Mouse (Mus musculus) midbrain, embryonic 15.5 days (tissue): ENCODE measurements around the gene Tex22. TPM values are rescaled to one million over a fixed set of nuclear protein-coding genes. Genes with fewer than 3 reads are reported as not detected.

Experiments
- ATAC-seq: fragments of 200-750 bp; cut with Nextera tagmentation; replicated peaks from 2 replicates; pipeline ENCODE4 v1.8.0; 2017; ENCODE audit warnings: moderate TSS enrichment
- H3K27ac ChIP-seq: fragments of 300-500 bp; sonication (generic); 2 replicates; pipeline ENCODE4 v1.5.1; 2015; ENCODE audit warnings: mild to moderate bottlenecking, inconsistent platforms
- H3K27me3 ChIP-seq: fragments of 300-500 bp; sonication (generic); replicated peaks from 2 replicates; pipeline ENCODE4 v1.6.1; 2015; ENCODE audit warnings: inconsistent platforms
- H3K36me3 ChIP-seq: fragments of 300-500 bp; sonication (generic); replicated peaks from 2 replicates; pipeline ENCODE4 v1.6.1; 2015; ENCODE audit warnings: inconsistent platforms
- H3K4me1 ChIP-seq: fragments of 300-500 bp; sonication (generic); 2 replicates; pipeline ENCODE4 v1.6.1; 2015; ENCODE audit warnings: inconsistent platforms
- H3K4me2 ChIP-seq: fragments of 300-500 bp; sonication (generic); 2 replicates; pipeline ENCODE4 v1.6.1; 2015; ENCODE audit warnings: inconsistent platforms, mild to moderate bottlenecking, moderate library complexity
- H3K4me3 ChIP-seq: fragments of 300-500 bp; sonication (generic); 2 replicates; pipeline ENCODE4 v1.5.1; 2015; ENCODE audit warnings: mild to moderate bottlenecking, inconsistent platforms
- H3K9ac ChIP-seq: fragments of 300-500 bp; sonication (generic); 2 replicates; pipeline ENCODE4 v1.6.1; 2015; ENCODE audit warnings: mild to moderate bottlenecking, inconsistent platforms
- H3K9me3 ChIP-seq: fragments of 300-500 bp; sonication (generic); 2 replicates; pipeline ENCODE4 v1.6.1; 2016; ENCODE audit warnings: inconsistent platforms
- WGBS: fragments of 180-500 bp; shearing (Covaris S2); methylation state at CpG from one replicate; pipeline ENCODE4 v1.1.7; 2015; ENCODE audit warnings: mixed read lengths; 5-methylcytosine and 5-hydroxymethylcytosine counted together
- polyA plus RNA-seq: library from polyadenylated mRNA; unstranded; fragments of >200 nt; fragmentation: Nextera tagmentation; extraction: Ambion mirVana; gene quantifications from 2 replicates; pipeline ENCODE4 v1.2.1, GENCODE M21; 2015

Gene Tex22
- polyA plus RNA-seq, 1 experiment from 2014 or later: 0.40 TPM

DNA sequence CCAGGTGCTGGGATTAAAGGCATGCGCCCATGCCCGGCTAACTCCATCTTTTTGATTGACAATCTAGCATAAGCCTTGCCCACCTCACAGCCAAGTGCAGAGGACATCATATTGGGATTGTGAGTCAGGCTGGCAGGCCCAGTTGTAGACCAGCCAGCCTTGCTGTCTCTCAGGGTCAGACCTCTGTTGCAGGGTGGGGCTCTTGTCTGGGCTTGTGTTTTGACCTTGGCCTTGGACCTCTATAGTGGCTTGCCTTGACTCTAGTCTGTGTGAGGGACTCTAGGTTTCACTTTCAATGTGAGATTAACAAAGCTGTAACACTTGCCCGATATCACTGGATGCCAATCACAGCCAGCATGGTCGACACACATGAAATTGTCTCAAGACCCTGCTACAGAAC, 39.8 kb downstream of the Tex22 start:
- Histone ChIP-seq H3K27me3 (no peaks in the 10 kb centered on the region), H3K9ac (no peak overlapping the region), H3K36me3 (peaks cover 6% of the 10 kb centered on the region), H3K4me2 (no peak overlapping the region), H3K9me3 (no peaks in the 10 kb centered on the region), H3K4me1 (no peaks in the 10 kb centered on the region; the same call in 1 of the 2 replicates), H3K27ac (no peak overlapping the region), H3K4me3 (no peak overlapping the region)
- no peak for ATAC-seq
- WGBS: 92% methylated on average over 4 of the region's 4 CpGs

DNA sequence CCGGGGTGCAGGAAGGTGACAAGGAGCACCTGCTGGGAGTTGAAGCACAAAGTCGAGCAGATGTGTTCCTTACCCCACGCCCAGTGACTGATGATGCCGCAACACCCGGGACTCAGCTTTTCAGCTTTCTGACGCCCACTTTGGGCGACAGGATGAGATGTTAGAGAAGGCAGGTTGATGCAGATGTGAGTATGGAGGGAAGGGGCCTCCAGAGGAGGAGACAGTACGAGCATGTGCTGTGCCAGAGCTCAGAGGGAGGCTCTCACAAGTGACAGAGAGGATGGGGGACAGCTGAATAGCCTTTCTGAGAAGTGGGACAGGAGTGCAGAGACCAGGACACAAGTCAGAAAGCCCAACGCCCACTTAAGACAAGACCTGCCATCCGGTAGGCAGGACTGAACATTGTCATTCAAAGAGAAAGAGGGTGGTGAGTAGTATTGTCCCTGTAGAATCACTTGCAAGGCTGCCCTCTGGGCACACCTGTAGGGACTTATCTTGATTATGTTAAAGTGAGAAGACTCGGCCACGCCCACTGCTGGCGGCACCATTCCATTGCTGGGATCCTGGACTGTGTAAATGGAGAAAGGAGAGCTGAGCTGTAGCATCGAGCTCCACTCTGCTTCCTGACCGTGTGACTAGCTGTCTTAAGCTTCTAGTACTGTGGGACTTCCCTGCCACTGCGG, 40.7 kb downstream of the Tex22 start:
- Histone ChIP-seq H3K4me3 (no peak overlapping the region), H3K27me3 (no peaks in the 10 kb centered on the region), H3K9ac (no peak overlapping the region), H3K36me3 (peaks cover 6% of the 10 kb centered on the region), H3K4me2 (no peak overlapping the region), H3K27ac (no peak overlapping the region), H3K9me3 (no peaks in the 10 kb centered on the region), H3K4me1 (no peaks in the 10 kb centered on the region)
- ATAC-seq: no peak
- WGBS: 87% methylated on average over 16 of the region's 16 CpGs

DNA sequence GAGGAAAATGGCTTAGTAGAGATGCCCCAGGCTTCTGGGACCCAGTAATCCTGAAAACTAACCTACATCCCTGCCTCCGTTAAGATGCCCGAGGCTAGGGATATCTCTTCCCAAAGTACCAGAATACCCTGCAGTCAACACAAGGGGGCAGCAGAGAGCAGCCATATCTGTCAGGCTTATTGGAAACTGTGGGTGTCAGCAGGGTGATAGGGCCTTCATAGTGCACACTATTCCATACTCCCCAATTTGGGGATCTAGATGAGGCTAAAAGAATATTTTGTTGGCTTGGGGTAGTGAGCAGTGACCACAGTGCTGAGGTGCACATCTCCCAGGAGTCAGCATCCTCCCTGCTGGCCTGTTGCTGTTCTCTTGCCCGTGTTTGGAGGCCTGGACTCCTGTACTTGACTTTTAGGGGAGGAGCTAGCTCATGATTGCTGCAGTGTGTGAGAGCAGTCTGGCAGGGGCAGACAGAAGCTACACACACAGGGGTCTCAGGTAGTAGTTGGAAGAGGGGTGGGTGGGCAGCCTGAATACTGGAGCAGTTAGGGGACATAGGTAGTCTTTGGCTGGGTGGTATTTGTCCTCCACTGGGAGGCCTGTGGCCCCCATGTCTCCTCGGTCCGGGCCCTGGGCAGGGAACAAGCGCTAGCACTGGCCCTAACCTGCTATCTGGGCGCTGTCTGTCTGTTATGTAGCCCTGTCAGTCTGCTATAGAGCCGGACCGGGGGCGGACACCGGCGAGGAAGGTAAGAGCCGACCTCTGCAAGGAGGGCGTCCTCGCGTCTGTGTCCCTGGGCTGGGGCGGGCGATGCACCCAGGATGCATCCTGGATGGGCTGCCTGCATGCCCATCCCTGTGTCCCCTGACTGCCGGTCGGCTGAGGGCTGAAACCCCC, 45.5 kb downstream of the Tex22 start:
- WGBS: 84% methylated on average over 20 of the region's 20 CpGs
- no peaks in the 10 kb centered on the region for H3K4me1 ChIP-seq
- no peak overlapping the region for H3K9ac ChIP-seq
- no peak overlapping the region for H3K4me3 ChIP-seq
- H3K36me3 ChIP-seq: peaks cover 29% of the 10 kb centered on the region
- H3K4me2 ChIP-seq: no peak overlapping the region
- no peaks in the 10 kb centered on the region for H3K9me3 ChIP-seq
- peak; percentile 55 for ATAC-seq
- no peaks in the 10 kb centered on the region for H3K27me3 ChIP-seq
- H3K27ac ChIP-seq: no peak overlapping the region

GRCm38 (mm10) chr12:113124726-113125125, 50.4 kb downstream of the Tex22 start:
- no peaks in the 10 kb centered on the region for H3K9me3 ChIP-seq
- WGBS: 90% methylated on average over 6 of the region's 6 CpGs
- H3K27ac ChIP-seq: no peak overlapping the region
- H3K36me3 ChIP-seq: peaks cover 66% of the 10 kb centered on the region
- no peak overlapping the region for H3K9ac ChIP-seq
- H3K4me3 ChIP-seq: no peak overlapping the region
- no peaks in the 10 kb centered on the region for H3K27me3 ChIP-seq
- H3K4me2 ChIP-seq: no peak overlapping the region
- no peaks in the 10 kb centered on the region for H3K4me1 ChIP-seq
- ATAC-seq: 0 out of 2 replicates have a peak, but pooled peaks have one; percentile 10

DNA sequence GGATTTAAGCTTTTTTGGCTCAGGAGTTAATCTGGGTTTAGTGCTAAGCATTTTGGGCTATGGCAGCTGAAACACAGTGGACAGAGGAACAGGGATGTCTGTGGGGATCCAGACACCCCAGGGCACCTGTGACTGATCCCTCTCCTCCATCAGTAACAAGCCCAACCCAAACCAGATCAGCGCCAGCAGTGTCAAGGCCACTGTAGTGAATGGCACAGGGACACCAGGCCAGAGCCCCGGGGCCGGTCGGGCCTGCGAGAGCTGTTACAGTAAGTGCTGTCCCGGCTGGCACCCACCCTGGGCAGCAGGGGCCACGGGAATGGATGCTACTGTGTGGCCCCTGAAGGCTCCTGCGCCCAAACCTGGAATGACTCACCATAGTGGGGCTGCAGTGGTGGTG, 56.4 kb downstream of the Tex22 start:
- Histone ChIP-seq H3K4me2 (no peak overlapping the region), H3K27me3 (no peaks in the 10 kb centered on the region), H3K4me3 (no peak overlapping the region), H3K9ac (no peak overlapping the region), H3K9me3 (no peaks in the 10 kb centered on the region), H3K36me3 (peaks cover 75% of the 10 kb centered on the region), H3K27ac (no peak overlapping the region), H3K4me1 (no peaks in the 10 kb centered on the region)
- no peak for ATAC-seq
- 96% methylated on average over 8 of the region's 8 CpGs for WGBS

- H3K4me2 ChIP-seq: no peak overlapping the region
- H3K36me3 ChIP-seq: peaks cover 77% of the 10 kb centered on the region
- no peak overlapping the region for H3K27ac ChIP-seq
- H3K4me1 ChIP-seq: no peaks in the 10 kb centered on the region
- H3K9ac ChIP-seq: no peak overlapping the region
- no peaks in the 10 kb centered on the region for H3K27me3 ChIP-seq
- H3K4me3 ChIP-seq: no peak overlapping the region
- WGBS: 97% methylated on average over 14 of the region's 14 CpGs
- ATAC-seq: no peak
- H3K9me3 ChIP-seq: no peaks in the 10 kb centered on the region
Observed at GRCm38 (mm10) chr12:113131601-113132000, 57.3 kb downstream of the Tex22 start.

DNA sequence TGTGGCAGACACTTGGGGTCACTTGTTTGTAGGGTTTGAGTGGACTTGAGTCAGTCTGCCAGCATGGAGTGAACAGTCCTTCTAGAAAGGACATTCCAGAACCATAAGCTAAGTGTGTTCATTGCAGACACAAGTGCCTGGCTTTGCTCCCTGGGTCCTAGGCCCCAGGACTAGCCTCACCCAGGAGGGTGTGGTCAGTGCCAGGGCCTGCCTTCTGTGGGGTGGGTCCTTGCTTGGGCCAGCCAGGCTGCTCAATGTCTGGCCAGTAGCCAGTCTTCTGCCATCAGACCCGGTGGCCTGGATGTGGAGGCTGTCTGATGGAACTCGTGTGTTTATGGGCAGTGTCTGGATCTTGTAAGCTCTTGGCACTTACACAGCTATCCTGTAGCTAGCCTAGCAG, 58.3 kb downstream of the Tex22 start:
- Histone ChIP-seq H3K9me3 (no peaks in the 10 kb centered on the region), H3K27ac (no peak overlapping the region), H3K9ac (no peak overlapping the region), H3K27me3 (no peaks in the 10 kb centered on the region), H3K36me3 (peaks cover 70% of the 10 kb centered on the region), H3K4me3 (no peak overlapping the region), H3K4me2 (no peak overlapping the region), H3K4me1 (no peaks in the 10 kb centered on the region)
- no peak for ATAC-seq
- 87% methylated on average over 2 of the region's 2 CpGs for WGBS

DNA sequence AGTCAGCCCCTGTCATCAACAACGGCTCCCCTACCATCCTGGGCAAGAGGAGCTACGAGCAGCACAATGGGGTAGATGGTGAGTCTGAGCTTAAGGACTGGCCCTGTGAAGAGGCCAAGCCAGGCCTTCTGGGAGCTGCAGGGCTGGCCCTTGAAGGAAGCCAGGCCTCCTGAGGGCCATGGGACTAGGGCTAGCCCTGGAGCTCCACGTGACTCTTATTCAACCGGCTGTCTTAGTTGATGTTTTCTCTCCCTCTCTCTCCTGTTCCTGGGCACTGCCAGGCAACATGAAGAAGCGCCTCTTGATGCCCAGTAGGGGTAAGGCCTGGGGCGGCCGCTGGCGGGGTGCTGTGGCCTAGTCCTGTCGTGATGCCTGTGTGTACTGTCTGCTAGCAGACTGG, 59.0 kb downstream of the Tex22 start:
- H3K9me3 ChIP-seq: no peaks in the 10 kb centered on the region
- WGBS: 93% methylated on average over 9 of the region's 9 CpGs

GRCm38 (mm10) chr12:113133861-113134403, 59.6 kb downstream of the Tex22 start:
- Histone ChIP-seq H3K27ac (no peak overlapping the region), H3K4me1 (peaks cover 3% of the 10 kb centered on the region), H3K4me2 (no peak overlapping the region), H3K4me3 (no peak overlapping the region), H3K36me3 (peaks cover 57% of the 10 kb centered on the region; the same call in 1 of the 2 replicates), H3K9ac (no peak overlapping the region), H3K9me3 (no peaks in the 10 kb centered on the region), H3K27me3 (no peaks in the 10 kb centered on the region)
- 85% methylated on average over 5 of the region's 5 CpGs for WGBS
- no peak for ATAC-seq

More for the DNA sequence above, 59.0 kb downstream of the Tex22 start:
- Histone ChIP-seq H3K4me2 (no peak overlapping the region), H3K36me3 (peaks cover 64% of the 10 kb centered on the region; the same call in 1 of the 2 replicates), H3K27ac (no peak overlapping the region), H3K9ac (no peak overlapping the region), H3K4me1 (no peaks in the 10 kb centered on the region), H3K27me3 (no peaks in the 10 kb centered on the region), H3K4me3 (no peak overlapping the region)
- no peak for ATAC-seq

DNA sequence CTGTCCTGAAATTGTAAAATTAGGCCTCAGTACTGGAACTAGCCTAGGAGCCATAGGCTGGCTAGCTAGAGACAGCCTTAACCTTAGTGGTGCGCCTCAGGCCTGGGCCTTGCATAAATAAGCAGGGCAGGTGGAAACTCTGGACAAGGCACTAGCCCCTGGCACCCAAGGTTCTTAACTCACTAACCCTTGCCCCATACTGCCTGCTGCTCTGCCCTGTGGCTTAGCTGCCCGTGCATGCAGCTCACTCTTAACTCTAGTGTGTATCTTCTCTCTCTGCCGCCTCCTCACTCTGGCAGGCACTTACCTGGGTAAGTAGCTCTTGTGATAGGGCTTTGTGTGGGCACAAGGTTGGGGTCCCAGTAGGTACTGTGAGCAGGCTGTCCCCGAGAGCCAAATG, 60.2 kb downstream of the Tex22 start:
- Histone ChIP-seq H3K9me3 (no peaks in the 10 kb centered on the region), H3K4me1 (peaks cover 9% of the 10 kb centered on the region), H3K4me2 (no peak overlapping the region), H3K27me3 (no peaks in the 10 kb centered on the region), H3K27ac (no peak overlapping the region), H3K36me3 (peaks cover 52% of the 10 kb centered on the region; the same call in 1 of the 2 replicates), H3K4me3 (no peak overlapping the region), H3K9ac (no peak overlapping the region)
- ATAC-seq: no peak
- WGBS: 95% methylated on average over 4 of the region's 4 CpGs

DNA sequence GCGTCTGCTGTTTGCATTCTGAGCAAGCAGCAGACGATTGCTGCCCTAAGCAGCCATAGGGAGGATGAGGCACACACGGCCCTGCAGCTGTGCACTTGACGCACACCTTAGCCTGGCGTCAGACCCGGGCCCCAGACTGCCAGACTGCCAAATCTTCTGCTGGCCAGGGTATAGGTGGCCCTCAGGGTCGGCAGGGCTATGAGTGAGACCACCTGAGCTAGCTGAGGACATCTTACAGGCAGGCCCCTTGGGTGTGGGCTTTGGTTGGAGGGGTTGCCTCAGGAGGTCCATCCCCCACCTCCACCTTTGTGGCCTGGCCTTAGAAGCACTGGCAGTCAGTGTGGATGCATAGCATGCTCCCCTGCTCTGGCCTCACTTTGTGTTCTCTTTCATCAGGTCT, 61.1 kb downstream of the Tex22 start:
- ATAC-seq: no peak
- Histone ChIP-seq H3K27me3 (no peaks in the 10 kb centered on the region), H3K9ac (no peak overlapping the region), H3K4me1 (peaks cover 13% of the 10 kb centered on the region), H3K36me3 (peaks cover 47% of the 10 kb centered on the region; the same call in 1 of the 2 replicates), H3K4me3 (no peak overlapping the region), H3K27ac (no peak overlapping the region), H3K9me3 (no peaks in the 10 kb centered on the region), H3K4me2 (no peak overlapping the region)
- WGBS: 94% methylated on average over 7 of the region's 7 CpGs

GRCm38 (mm10) chr12:113136492-113137020, 62.3 kb downstream of the Tex22 start:
- no peaks in the 10 kb centered on the region for H3K9me3 ChIP-seq
- H3K36me3 ChIP-seq: peaks cover 45% of the 10 kb centered on the region; the same call in 1 of the 2 replicates
- peaks cover 22% of the 10 kb centered on the region for H3K4me1 ChIP-seq
- ATAC-seq: no peak
- H3K4me2 ChIP-seq: no peak overlapping the region
- 82% methylated on average over 17 of the region's 17 CpGs for WGBS
- H3K4me3 ChIP-seq: no peak overlapping the region
- H3K27ac ChIP-seq: no peak overlapping the region
- no peak overlapping the region for H3K9ac ChIP-seq
- H3K27me3 ChIP-seq: no peaks in the 10 kb centered on the region
